Mouse (Mus musculus) liver, embryonic 12.5 days (tissue): ENCODE data around the gene Cox19. TPM values are rescaled to one million over a fixed set of nuclear protein-coding genes. Genes with fewer than 3 reads are reported as not detected.
A peak's percentile ranks its signal among the peaks of the same experiment; 100 is the strongest.

Experiments used
- ATAC-seq: fragments of 200-750 bp; cut with Nextera tagmentation; 2 replicates; pipeline ENCODE4 v1.8.0; 2017; ENCODE audit warnings: moderate number of reproducible peaks, mild to moderate bottlenecking, moderate library complexity
- H3K27ac ChIP-seq: fragments of 300-500 bp; sonication (generic); 2 replicates; pipeline ENCODE4 v1.5.1; 2016; ENCODE audit warnings: mild to moderate bottlenecking
- H3K27me3 ChIP-seq: fragments of 300-500 bp; sonication (generic); replicated peaks from 2 replicates; pipeline ENCODE4 v1.6.1; 2016; ENCODE audit warnings: mild to moderate bottlenecking, moderate library complexity
- H3K36me3 ChIP-seq: fragments of 300-500 bp; sonication (generic); 2 replicates; pipeline ENCODE4 v1.6.1; 2016; ENCODE audit warnings: mild to moderate bottlenecking, moderate library complexity
- H3K4me1 ChIP-seq: fragments of 300-500 bp; sonication (generic); 2 replicates; pipeline ENCODE4 v1.6.1; 2016
- H3K4me2 ChIP-seq: fragments of 300-500 bp; sonication (generic); 2 replicates; pipeline ENCODE4 v1.6.1; 2016; ENCODE audit warnings: mild to moderate bottlenecking, moderate library complexity
- H3K4me3 ChIP-seq: fragments of 300-500 bp; sonication (generic); 2 replicates; pipeline ENCODE4 v1.5.1; 2016; ENCODE audit warnings: mild to moderate bottlenecking, moderate library complexity
- H3K9ac ChIP-seq: fragments of 300-500 bp; sonication (generic); 2 replicates; pipeline ENCODE4 v1.6.1; 2016; ENCODE audit warnings: mild to moderate bottlenecking, moderate library complexity
- H3K9me3 ChIP-seq: fragments of 300-500 bp; sonication (generic); replicated peaks from 2 replicates; pipeline ENCODE4 v1.6.1; 2016; ENCODE audit warnings: mild to moderate bottlenecking, moderate library complexity
- WGBS: fragments of 180-500 bp; shearing (Covaris S2); methylation state at CpG from one replicate; pipeline ENCODE4 v1.1.7; 2016; ENCODE audit not compliant: insufficient replicate concordance; 5-methylcytosine and 5-hydroxymethylcytosine counted together
- polyA plus RNA-seq: library from polyadenylated mRNA; unstranded; fragments of >200 nt; fragmentation: Nextera tagmentation; extraction: Ambion mirVana; gene quantifications from 2 replicates; pipeline ENCODE4 v1.2.1, GENCODE M21; 2016

Gene Cox19
- polyA plus RNA-seq, 1 experiment from 2014 or later: 73.8 TPM

- Histone ChIP-seq H3K4me1 (peaks cover 39% of the 10 kb centered on the region), H3K4me2 (peak overlapping the region; percentile 98), H3K27ac (no peak overlapping the region), H3K9ac (no peak overlapping the region), H3K36me3 (no peaks in the 10 kb centered on the region), H3K27me3 (peaks cover 34% of the 10 kb centered on the region), H3K9me3 (no peaks in the 10 kb centered on the region), H3K4me3 (peak overlapping the region; percentile 68; the same call in 1 of the 2 replicates)
- ATAC-seq: no peak
- 72% methylated on average over 5 of the region's 5 CpGs for WGBS
Observed at GRCm38 (mm10) chr5:139324045-139324491, 27.1 kb downstream of the Cox19 start.

DNA sequence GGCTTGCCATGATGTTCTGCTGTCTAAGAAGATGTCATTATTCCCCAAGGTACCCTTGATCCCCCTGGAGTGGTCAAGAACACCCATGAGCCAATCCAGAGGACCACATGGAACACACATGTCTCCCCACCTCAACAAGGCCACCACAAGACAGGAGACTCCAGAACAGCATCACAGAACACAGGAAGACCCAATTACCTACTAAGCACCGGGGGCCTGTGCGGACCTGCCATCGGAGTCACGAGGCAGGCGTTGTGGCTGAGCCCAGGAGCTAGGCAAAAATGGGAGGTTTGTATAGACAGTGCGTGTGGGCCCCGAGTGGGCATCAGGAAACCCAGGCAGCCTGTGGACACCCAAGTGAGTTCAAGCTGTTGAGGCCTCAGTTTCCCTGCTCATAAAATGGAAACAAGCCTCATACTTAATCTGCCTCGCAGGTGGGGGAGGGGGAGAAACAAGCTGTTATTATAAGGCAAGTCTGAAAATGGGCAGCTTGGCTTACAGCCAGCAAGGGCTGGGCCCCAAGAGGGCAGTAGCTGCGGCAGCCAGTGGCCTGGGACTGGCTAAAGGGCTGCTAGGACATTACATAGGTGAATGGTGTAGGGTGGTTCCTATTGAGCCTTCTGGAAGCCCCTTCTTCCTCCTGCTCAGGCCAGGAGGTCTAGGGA, 27.8 kb downstream of the Cox19 start:
- Histone ChIP-seq H3K27ac (no peak overlapping the region), H3K4me2 (peak overlapping the region; percentile 98), H3K36me3 (no peaks in the 10 kb centered on the region), H3K9ac (no peak overlapping the region), H3K9me3 (no peaks in the 10 kb centered on the region), H3K4me3 (no peak overlapping the region), H3K4me1 (peaks cover 39% of the 10 kb centered on the region), H3K27me3 (peaks cover 34% of the 10 kb centered on the region)
- ATAC-seq: no peak
- 76% methylated on average over 9 of the region's 9 CpGs for WGBS

GRCm38 (mm10) chr5:139321331-139321730, 29.9 kb downstream of the Cox19 start:
- Histone ChIP-seq H3K9ac (no peak overlapping the region), H3K4me2 (no peak overlapping the region), H3K27ac (no peak overlapping the region), H3K36me3 (no peaks in the 10 kb centered on the region), H3K4me1 (peaks cover 35% of the 10 kb centered on the region), H3K27me3 (peaks cover 31% of the 10 kb centered on the region), H3K9me3 (no peaks in the 10 kb centered on the region), H3K4me3 (no peak overlapping the region)
- no peak for ATAC-seq
- 63% methylated on average over 6 of the region's 6 CpGs for WGBS

DNA sequence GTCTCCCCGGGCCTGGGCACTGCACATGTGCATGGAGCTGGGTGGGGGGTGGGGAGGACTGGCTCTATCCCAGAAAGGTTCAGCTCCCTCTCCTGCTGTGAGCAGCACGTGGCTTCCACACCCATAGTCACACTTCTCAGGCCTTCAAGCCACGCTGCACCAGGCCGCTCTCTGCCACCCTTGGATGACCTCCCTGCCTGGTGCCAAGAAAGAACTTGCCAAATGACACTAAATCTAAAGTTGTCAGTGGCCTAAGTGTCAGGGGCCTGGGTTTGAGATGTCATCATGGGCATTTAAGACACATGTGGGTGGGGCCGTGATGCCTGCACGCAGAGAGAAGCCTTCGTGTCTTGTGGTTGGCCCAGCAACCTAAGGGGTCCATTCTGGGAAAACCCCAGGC, 30.8 kb downstream of the Cox19 start:
- no peak for ATAC-seq
- Histone ChIP-seq H3K4me2 (no peak overlapping the region), H3K4me3 (no peak overlapping the region), H3K4me1 (peaks cover 27% of the 10 kb centered on the region), H3K36me3 (no peaks in the 10 kb centered on the region), H3K27ac (no peak overlapping the region), H3K27me3 (peaks cover 26% of the 10 kb centered on the region), H3K9me3 (no peaks in the 10 kb centered on the region), H3K9ac (no peak overlapping the region)
- WGBS: 67% methylated on average over 7 of the region's 7 CpGs

DNA sequence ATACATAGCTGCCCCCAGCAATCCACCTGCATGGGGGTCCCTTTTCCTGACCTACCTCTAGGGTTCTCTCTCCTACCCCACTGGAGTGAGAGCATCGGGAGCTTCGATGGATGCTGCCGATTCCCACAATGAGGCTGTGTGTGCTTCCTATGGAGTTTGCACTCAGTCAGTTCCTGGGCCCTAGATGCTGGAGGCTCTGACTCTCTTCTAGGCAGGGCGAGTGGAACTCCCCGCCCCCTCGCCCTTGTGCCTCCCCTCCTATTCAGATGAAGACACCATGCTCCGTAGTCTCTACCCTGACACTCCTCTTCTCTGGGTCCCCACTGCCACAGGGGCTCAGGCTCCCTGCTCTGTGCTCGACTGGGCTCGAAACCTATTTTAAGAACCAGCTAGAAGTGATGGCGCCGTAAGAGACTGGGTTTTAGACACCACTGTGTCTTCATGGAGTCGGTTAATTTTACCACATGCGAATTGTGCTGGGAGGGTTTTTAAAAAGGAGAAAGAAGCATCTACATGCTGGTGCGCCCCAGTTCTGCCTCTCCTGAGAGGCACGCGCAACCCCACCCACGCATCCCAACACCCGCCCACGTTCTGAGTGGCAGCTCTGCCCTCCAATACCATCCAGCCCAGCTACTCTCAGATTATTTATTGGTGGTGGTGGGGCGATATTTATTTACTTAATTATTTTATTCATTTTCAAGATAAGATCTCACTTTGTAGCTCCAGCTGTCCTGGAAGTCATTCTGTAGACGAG, 33.3 kb downstream of the Cox19 start:
- peak overlapping the region; percentile 47 for H3K27ac ChIP-seq

DNA sequence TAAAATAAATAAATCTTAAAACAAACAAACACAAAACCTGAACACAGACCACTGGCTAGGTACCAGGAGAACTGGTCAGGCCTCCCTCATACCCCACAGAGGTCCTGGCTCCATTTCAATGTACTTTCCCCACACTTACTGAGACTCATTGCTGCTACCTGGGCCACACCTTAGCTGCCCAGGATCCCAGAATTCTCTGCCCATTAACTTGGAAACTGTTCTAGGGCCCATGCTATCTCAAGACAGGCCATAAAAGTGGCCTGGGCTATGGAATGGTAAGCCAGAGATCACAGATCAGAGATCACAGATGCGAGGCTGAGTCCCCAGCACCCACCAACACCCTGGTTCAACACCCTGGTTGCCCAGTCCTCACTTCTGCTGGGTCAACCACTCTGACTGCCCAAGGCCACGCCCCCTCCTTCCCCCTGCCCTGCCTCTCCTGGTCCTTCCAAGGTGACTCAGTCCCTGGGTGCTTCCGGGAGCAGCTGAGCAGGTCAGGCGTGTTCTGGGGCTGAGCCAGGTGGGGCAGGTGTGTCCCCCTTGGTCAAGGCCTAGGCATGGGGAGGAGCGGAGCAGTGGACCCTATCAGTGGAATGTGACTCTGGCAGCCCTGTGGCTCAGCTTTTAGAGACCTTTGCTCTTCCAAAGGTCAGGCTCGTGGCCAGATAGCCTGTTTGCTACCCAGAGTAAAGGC, 34.1 kb downstream of the Cox19 start:
- Histone ChIP-seq H3K27ac (peak overlapping the region; percentile 47; the same call in 1 of the 2 replicates), H3K4me2 (no peak overlapping the region), H3K4me3 (no peak overlapping the region), H3K9me3 (no peaks in the 10 kb centered on the region), H3K9ac (no peak overlapping the region), H3K4me1 (peaks cover 15% of the 10 kb centered on the region; the same call in 1 of the 2 replicates), H3K36me3 (no peaks in the 10 kb centered on the region), H3K27me3 (no peaks in the 10 kb centered on the region)
- peak; percentile 63 for ATAC-seq
- WGBS: 62% methylated on average over 6 of the region's 6 CpGs

More for the DNA sequence above, 33.3 kb downstream of the Cox19 start:
- no peak overlapping the region for H3K9ac ChIP-seq
- H3K36me3 ChIP-seq: no peaks in the 10 kb centered on the region
- H3K27me3 ChIP-seq: peaks cover 2% of the 10 kb centered on the region
- H3K9me3 ChIP-seq: no peaks in the 10 kb centered on the region
- no peak overlapping the region for H3K4me2 ChIP-seq
- H3K4me3 ChIP-seq: no peak overlapping the region
- 74% methylated on average over 21 of the region's 21 CpGs for WGBS
- ATAC-seq: 0 out of 2 replicates have a peak, but pooled peaks have one; percentile 23
- peaks cover 15% of the 10 kb centered on the region; the same call in 1 of the 2 replicates for H3K4me1 ChIP-seq

DNA sequence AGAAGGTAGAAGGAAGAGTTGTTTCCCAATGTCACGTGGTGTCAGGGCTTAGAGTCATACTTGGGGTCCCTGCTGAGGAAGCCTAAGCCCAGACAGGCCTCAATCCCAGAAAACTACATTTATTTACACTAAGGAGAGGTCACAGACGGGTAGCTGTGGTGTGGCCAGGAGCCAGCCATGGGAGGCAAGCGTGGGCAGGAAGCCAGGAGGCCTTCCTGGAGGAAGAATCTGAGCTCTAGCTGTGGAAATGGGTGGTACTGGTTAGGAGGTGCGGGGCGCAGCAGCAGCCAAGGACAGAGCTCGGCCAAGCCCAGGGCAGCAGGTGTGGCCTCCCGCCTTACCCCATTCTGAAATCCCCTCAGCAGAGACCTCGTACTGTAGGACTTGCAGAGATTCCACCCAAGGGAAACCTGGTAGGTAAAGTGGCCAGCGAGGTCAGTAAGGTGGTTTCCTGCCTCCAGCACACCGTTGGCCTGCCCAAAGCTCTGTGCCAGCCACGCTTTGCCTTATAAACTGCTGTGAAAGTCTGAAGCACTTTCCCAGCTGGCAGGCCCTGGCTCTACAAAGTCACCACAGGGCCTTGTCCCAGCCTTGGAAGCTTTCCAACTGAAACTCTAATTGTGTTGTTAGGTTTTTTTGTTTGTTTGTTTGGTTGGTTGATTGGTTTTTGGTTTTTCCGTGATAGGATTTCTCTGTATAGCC, 36.1 kb downstream of the Cox19 start:
- Histone ChIP-seq H3K4me2 (no peak overlapping the region), H3K9ac (no peak overlapping the region), H3K27me3 (no peaks in the 10 kb centered on the region), H3K4me1 (peaks cover 15% of the 10 kb centered on the region; the same call in 1 of the 2 replicates), H3K36me3 (no peaks in the 10 kb centered on the region), H3K27ac (no peak overlapping the region), H3K4me3 (no peak overlapping the region), H3K9me3 (no peaks in the 10 kb centered on the region)
- no peak for ATAC-seq
- WGBS: 83% methylated on average over 12 of the region's 12 CpGs

- H3K9ac ChIP-seq: no peak overlapping the region
- H3K4me2 ChIP-seq: no peak overlapping the region
- H3K27ac ChIP-seq: no peak overlapping the region
- no peak overlapping the region for H3K4me3 ChIP-seq
- ATAC-seq: no peak
- no peaks in the 10 kb centered on the region for H3K9me3 ChIP-seq
- WGBS: 61% methylated on average over 9 of the region's 9 CpGs
- no peaks in the 10 kb centered on the region for H3K27me3 ChIP-seq
- H3K36me3 ChIP-seq: no peaks in the 10 kb centered on the region
- H3K4me1 ChIP-seq: peaks cover 15% of the 10 kb centered on the region; the same call in 1 of the 2 replicates
Observed at GRCm38 (mm10) chr5:139313536-139313935, 37.7 kb downstream of the Cox19 start.

DNA sequence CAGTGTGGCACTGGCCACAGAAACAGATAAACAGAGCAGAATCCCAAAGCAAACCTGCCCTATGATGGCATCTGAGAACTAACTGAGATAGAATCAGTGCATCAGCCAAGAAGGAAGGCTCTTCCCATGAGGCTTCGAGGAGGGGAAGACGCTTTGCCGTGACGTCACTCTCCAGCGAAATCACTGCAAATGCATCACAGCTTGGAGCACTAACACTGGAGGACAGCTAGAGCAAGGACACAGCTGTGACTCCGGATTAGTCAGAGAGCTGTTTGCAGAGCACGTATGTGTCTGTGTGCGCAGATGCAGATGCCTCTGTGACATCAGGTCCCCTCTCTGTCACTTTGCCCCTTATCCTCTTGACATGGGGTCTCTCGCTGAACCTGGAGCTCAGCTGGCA, 39.4 kb downstream of the Cox19 start:
- peaks cover 10% of the 10 kb centered on the region; the same call in 1 of the 2 replicates for H3K4me1 ChIP-seq
- no peaks in the 10 kb centered on the region for H3K36me3 ChIP-seq
- no peak overlapping the region for H3K4me2 ChIP-seq
- H3K27ac ChIP-seq: no peak overlapping the region
- WGBS: 83% methylated on average over 9 of the region's 9 CpGs
- H3K27me3 ChIP-seq: no peaks in the 10 kb centered on the region
- no peaks in the 10 kb centered on the region for H3K9me3 ChIP-seq
- no peak overlapping the region for H3K4me3 ChIP-seq
- no peak overlapping the region for H3K9ac ChIP-seq
- no peak for ATAC-seq

GRCm38 (mm10) chr5:139310477-139310876, 40.7 kb downstream of the Cox19 start:
- H3K4me2 ChIP-seq: no peak overlapping the region
- no peaks in the 10 kb centered on the region for H3K27me3 ChIP-seq
- no peaks in the 10 kb centered on the region for H3K36me3 ChIP-seq
- ATAC-seq: no peak
- no peak overlapping the region for H3K4me3 ChIP-seq
- no peak overlapping the region for H3K9ac ChIP-seq
- no peaks in the 10 kb centered on the region for H3K9me3 ChIP-seq
- WGBS: 84% methylated on average over 4 of the region's 4 CpGs
- H3K27ac ChIP-seq: no peak overlapping the region
- peaks cover 10% of the 10 kb centered on the region; the same call in 1 of the 2 replicates for H3K4me1 ChIP-seq

DNA sequence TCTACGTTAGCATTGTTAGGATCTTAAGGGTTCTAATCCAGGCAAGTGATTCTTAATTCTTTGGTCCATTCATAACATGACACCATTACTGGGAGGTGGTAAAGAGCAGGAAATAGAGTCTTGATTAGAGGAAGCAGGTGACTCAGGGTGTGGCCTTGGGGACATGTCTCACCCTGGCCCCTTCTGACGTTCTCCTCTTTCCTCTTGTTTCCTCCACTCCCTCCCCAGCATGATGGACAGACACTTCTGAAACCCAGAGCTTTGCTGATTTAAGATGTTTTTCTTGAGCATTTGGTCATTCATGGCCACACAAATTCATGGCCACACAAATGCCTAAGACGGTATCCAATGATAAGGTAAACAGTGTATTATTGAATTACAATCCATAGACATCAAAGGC, 41.3 kb downstream of the Cox19 start:
- Histone ChIP-seq H3K36me3 (no peaks in the 10 kb centered on the region), H3K4me1 (peaks cover 10% of the 10 kb centered on the region; the same call in 1 of the 2 replicates), H3K4me2 (no peak overlapping the region), H3K9me3 (no peaks in the 10 kb centered on the region), H3K27me3 (no peaks in the 10 kb centered on the region), H3K9ac (no peak overlapping the region), H3K4me3 (no peak overlapping the region), H3K27ac (no peak overlapping the region)
- 57% methylated on average over 3 of the region's 3 CpGs for WGBS
- ATAC-seq: no peak
